Mouse (Mus musculus) intestine, embryonic 14.5 days (tissue): ENCODE measurements at regions not wholly inside any gene's neighbourhood (a gene's known extent, or its start where the extent isn't known, plus 50 kb on each side); places are given as distances from the start of the nearest gene placed in this dataset.
"Not testable (repeated sequence)": the region's sequence is repeated elsewhere in the genome, so short reads cannot be mapped to it uniquely, and the experiment has no call there.

Experiments
- ATAC-seq: fragments of 200-750 bp; cut with Nextera tagmentation; replicated peaks from 2 replicates; pipeline ENCODE4 v1.8.0; 2017; ENCODE audit warnings: low read depth, moderate number of reproducible peaks, moderate TSS enrichment, moderate library complexity; ENCODE audit not compliant: low FRiP score, low TSS enrichment
- DNase-seq: peaks from one replicate; pipeline ENCODE4 v3.0.0-alpha.2; 2018; ENCODE audit warnings: low spot score
- H3K27ac ChIP-seq: fragments of 300-500 bp; sonication (generic); 2 replicates; pipeline ENCODE4 v1.5.1; 2014; ENCODE audit warnings: low read depth, mild to moderate bottlenecking, control low read depth
- H3K27me3 ChIP-seq: fragments of 300-500 bp; sonication (generic); replicated peaks from 2 replicates; pipeline ENCODE4 v1.6.1; 2014; ENCODE audit warnings: low read length, control low read depth; ENCODE audit not compliant: control insufficient read depth, insufficient read depth
- H3K36me3 ChIP-seq: fragments of 300-500 bp; sonication (generic); 2 replicates; pipeline ENCODE4 v1.6.1; 2014; ENCODE audit warnings: low read length, control low read depth; ENCODE audit not compliant: control insufficient read depth, insufficient read depth
- H3K4me1 ChIP-seq: fragments of 300-500 bp; sonication (generic); replicated peaks from 2 replicates; pipeline ENCODE4 v1.6.1; 2014; ENCODE audit warnings: low read length, control low read depth, mixed read lengths; ENCODE audit not compliant: control insufficient read depth, insufficient read depth
- H3K4me2 ChIP-seq: fragments of 300-500 bp; sonication (generic); 2 replicates; pipeline ENCODE4 v1.6.1; 2014; ENCODE audit warnings: low read length
- H3K4me3 ChIP-seq: fragments of 300-500 bp; sonication (generic); 2 replicates; pipeline ENCODE4 v1.5.1; 2014; ENCODE audit warnings: low read depth, low read length, control low read depth, mixed read lengths
- H3K9ac ChIP-seq: fragments of 300-500 bp; sonication (generic); 2 replicates; pipeline ENCODE4 v1.6.1; 2014; ENCODE audit warnings: mild to moderate bottlenecking, low read length
- H3K9me3 ChIP-seq: fragments of 300-500 bp; sonication (generic); 2 replicates; pipeline ENCODE4 v1.6.1; 2016; ENCODE audit warnings: low read length, control low read depth; ENCODE audit not compliant: control insufficient read depth
- WGBS: fragments of 180-500 bp; shearing (Covaris S2); extraction: QIAGEN DNeasy Blood & Tissue Kit; methylation state at CpG from one replicate; pipeline ENCODE4 v1.1.7; 2014; 5-methylcytosine and 5-hydroxymethylcytosine counted together

GRCm38 (mm10) chr12:113701841-113702240, 158.1 kb downstream of the Adam6a start:
- H3K36me3 ChIP-seq, H3K27me3 ChIP-seq, H3K9ac ChIP-seq, H3K4me1 ChIP-seq, H3K9me3 ChIP-seq, DNase-seq, H3K27ac ChIP-seq, H3K4me2 ChIP-seq, ATAC-seq, H3K4me3 ChIP-seq: not testable (repeated sequence)
- 54% methylated on average over 5 of the region's 5 CpGs for WGBS

- not testable (repeated sequence) for H3K4me2 ChIP-seq, DNase-seq, H3K36me3 ChIP-seq, H3K9ac ChIP-seq, H3K4me1 ChIP-seq, H3K27me3 ChIP-seq, ATAC-seq, H3K4me3 ChIP-seq, H3K27ac ChIP-seq, H3K9me3 ChIP-seq
- WGBS, result 3% methylated on average over 1 of the region's 1 CpGs
Observed at GRCm38 (mm10) chr12:113716406-113716805, 172.7 kb downstream of the Adam6a start.

GRCm38 (mm10) chr12:113735847-113736246, 192.1 kb downstream of the Adam6a start:
- DNase-seq, result peak; percentile 55
- 60% methylated on average over 4 of the region's 4 CpGs for WGBS
- Histone ChIP-seq H3K4me2 (no peak overlapping the region), H3K4me1 (no peaks in the 10 kb centered on the region), H3K4me3 (no peak overlapping the region), H3K9me3 (peaks cover 4% of the 10 kb centered on the region; the same call in 1 of the 2 replicates), H3K9ac (no peak overlapping the region), H3K27ac (no peak overlapping the region), H3K36me3 (no peaks in the 10 kb centered on the region), H3K27me3 (no peaks in the 10 kb centered on the region)
- no peak for ATAC-seq

GRCm38 (mm10) chr12:113746277-113746676, 202.6 kb downstream of the Adam6a start:
- no peak overlapping the region for H3K27ac ChIP-seq
- DNase-seq (no peak), ATAC-seq (no peak)
- H3K4me3 ChIP-seq, result no peak overlapping the region
- no peaks in the 10 kb centered on the region for H3K36me3 ChIP-seq
- H3K4me1 ChIP-seq, result no peaks in the 10 kb centered on the region
- no peaks in the 10 kb centered on the region for H3K27me3 ChIP-seq
- WGBS, result 64% methylated on average over 1 of the region's 1 CpGs
- no peaks in the 10 kb centered on the region for H3K9me3 ChIP-seq
- H3K9ac ChIP-seq, result no peak overlapping the region
- no peak overlapping the region for H3K4me2 ChIP-seq

GRCm38 (mm10) chr12:113747987-113748386, 204.3 kb downstream of the Adam6a start:
- DNase-seq, result no peak
- H3K4me3 ChIP-seq, result no peak overlapping the region
- H3K27ac ChIP-seq, result no peak overlapping the region
- H3K27me3 ChIP-seq, result no peaks in the 10 kb centered on the region
- H3K4me1 ChIP-seq, result no peaks in the 10 kb centered on the region
- H3K9ac ChIP-seq, result no peak overlapping the region
- H3K4me2 ChIP-seq, result no peak overlapping the region
- ATAC-seq, result no peak
- H3K36me3 ChIP-seq, result no peaks in the 10 kb centered on the region
- H3K9me3 ChIP-seq, result no peaks in the 10 kb centered on the region

- no peak overlapping the region for H3K27ac ChIP-seq
- DNase-seq (no peak), ATAC-seq (no peak)
- H3K4me2 ChIP-seq, result no peak overlapping the region
- WGBS, result 50% methylated on average over 1 of the region's 1 CpGs
- no peaks in the 10 kb centered on the region for H3K4me1 ChIP-seq
- H3K9me3 ChIP-seq, result no peaks in the 10 kb centered on the region
- H3K36me3 ChIP-seq, result no peaks in the 10 kb centered on the region
- no peaks in the 10 kb centered on the region for H3K27me3 ChIP-seq
- no peak overlapping the region for H3K9ac ChIP-seq
- no peak overlapping the region for H3K4me3 ChIP-seq
Observed at GRCm38 (mm10) chr12:113769587-113769986, 225.9 kb downstream of the Adam6a start.

GRCm38 (mm10) chr12:113795876-113796275, 252.2 kb downstream of the Adam6a start:
- not testable (repeated sequence) for H3K36me3 ChIP-seq, H3K27me3 ChIP-seq, H3K4me3 ChIP-seq, ATAC-seq, H3K4me1 ChIP-seq, H3K27ac ChIP-seq, H3K9me3 ChIP-seq, H3K9ac ChIP-seq, H3K4me2 ChIP-seq
- WGBS, result 0% methylated on average over 1 of the region's 1 CpGs
- peak; percentile 53 for DNase-seq

- no peaks in the 10 kb centered on the region for H3K27me3 ChIP-seq
- no peaks in the 10 kb centered on the region for H3K36me3 ChIP-seq
- ATAC-seq, result no peak
- no peak overlapping the region for H3K4me3 ChIP-seq
- H3K9me3 ChIP-seq, result 0 out of 2 replicates have a peak, but pooled peaks cover 5% of the 10 kb centered on the region
- no peak overlapping the region for H3K9ac ChIP-seq
- 60% methylated on average over 5 of the region's 5 CpGs for WGBS
- H3K4me2 ChIP-seq, result no peak overlapping the region
- no peak for DNase-seq
- no peaks in the 10 kb centered on the region for H3K4me1 ChIP-seq
- no peak overlapping the region for H3K27ac ChIP-seq
Observed at GRCm38 (mm10) chr12:113826377-113826776, 282.7 kb downstream of the Adam6a start.

- Histone ChIP-seq H3K36me3 (no peaks in the 10 kb centered on the region), H3K27me3 (no peaks in the 10 kb centered on the region), H3K9me3 (no peaks in the 10 kb centered on the region), H3K9ac (no peak overlapping the region), H3K4me1 (no peaks in the 10 kb centered on the region), H3K4me3 (no peak overlapping the region), H3K4me2 (no peak overlapping the region), H3K27ac (no peak overlapping the region)
- peak; percentile 52 for DNase-seq
- no peak for ATAC-seq
- WGBS, result 45% methylated on average over 4 of the region's 4 CpGs
Observed at GRCm38 (mm10) chr12:113858893-113859292, 315.2 kb downstream of the Adam6a start.
